Mouse (Mus musculus) central nervous system, embryonic 11.5 days (tissue): ENCODE data around the gene Plppr1. TPM values are rescaled to one million over a fixed set of nuclear protein-coding genes. Genes with fewer than 3 reads are reported as not detected.

Source experiments
- polyA plus RNA-seq: library from polyadenylated mRNA; depleted of rRNA; stranded (reverse); fragments of >200 nt; gene quantifications from 2 replicates; pipeline ENCODE4 v1.2.3, GENCODE M21; 2012; rRNA removed

Gene Plppr1
- 3.1 and 6.0 TPM in 2 replicates for polyA plus RNA-seq

DNA sequence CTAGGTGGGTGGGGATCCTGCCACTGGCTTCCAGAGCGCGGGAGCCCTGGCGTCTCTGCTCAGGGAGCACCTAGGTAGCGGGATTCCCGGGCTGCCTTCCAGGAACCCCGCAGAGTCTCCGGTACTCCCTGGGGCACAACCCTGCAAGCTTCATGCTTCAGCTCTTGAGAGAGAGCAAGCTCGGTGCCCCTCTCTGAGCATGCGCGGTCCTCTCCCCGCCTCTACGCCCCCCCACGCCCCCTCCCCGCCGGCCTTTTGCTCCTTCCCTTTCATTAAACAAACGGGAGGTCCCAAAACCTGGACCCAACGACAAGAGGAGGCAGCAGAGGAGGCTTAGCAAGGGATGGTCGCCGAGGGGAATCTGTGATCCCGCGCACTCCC, at the start of gene Plppr1:
Plppr1 (plus strand) TSS at position 253 of the 381 bp plus-strand sequence.

